Mouse (Mus musculus) midbrain, embryonic 15.5 days (tissue): ENCODE measurements at regions not wholly inside any gene's neighbourhood (a gene's known extent, or its start where the extent isn't known, plus 50 kb on each side); places are given as distances from the start of the nearest gene placed in this dataset.
"Not testable (repeated sequence)": the region's sequence is repeated elsewhere in the genome, so short reads cannot be mapped to it uniquely, and the experiment has no call there.

Experiments
- ATAC-seq: fragments of 200-750 bp; cut with Nextera tagmentation; replicated peaks from 2 replicates; pipeline ENCODE4 v1.8.0; 2017; ENCODE audit warnings: moderate TSS enrichment
- H3K27ac ChIP-seq: fragments of 300-500 bp; sonication (generic); 2 replicates; pipeline ENCODE4 v1.5.1; 2015; ENCODE audit warnings: mild to moderate bottlenecking, inconsistent platforms
- H3K27me3 ChIP-seq: fragments of 300-500 bp; sonication (generic); replicated peaks from 2 replicates; pipeline ENCODE4 v1.6.1; 2015; ENCODE audit warnings: inconsistent platforms
- H3K36me3 ChIP-seq: fragments of 300-500 bp; sonication (generic); replicated peaks from 2 replicates; pipeline ENCODE4 v1.6.1; 2015; ENCODE audit warnings: inconsistent platforms
- H3K4me1 ChIP-seq: fragments of 300-500 bp; sonication (generic); 2 replicates; pipeline ENCODE4 v1.6.1; 2015; ENCODE audit warnings: inconsistent platforms
- H3K4me2 ChIP-seq: fragments of 300-500 bp; sonication (generic); 2 replicates; pipeline ENCODE4 v1.6.1; 2015; ENCODE audit warnings: inconsistent platforms, mild to moderate bottlenecking, moderate library complexity
- H3K4me3 ChIP-seq: fragments of 300-500 bp; sonication (generic); 2 replicates; pipeline ENCODE4 v1.5.1; 2015; ENCODE audit warnings: mild to moderate bottlenecking, inconsistent platforms
- H3K9ac ChIP-seq: fragments of 300-500 bp; sonication (generic); 2 replicates; pipeline ENCODE4 v1.6.1; 2015; ENCODE audit warnings: mild to moderate bottlenecking, inconsistent platforms
- H3K9me3 ChIP-seq: fragments of 300-500 bp; sonication (generic); 2 replicates; pipeline ENCODE4 v1.6.1; 2016; ENCODE audit warnings: inconsistent platforms
- WGBS: fragments of 180-500 bp; shearing (Covaris S2); methylation state at CpG from one replicate; pipeline ENCODE4 v1.1.7; 2015; ENCODE audit warnings: mixed read lengths; 5-methylcytosine and 5-hydroxymethylcytosine counted together

DNA sequence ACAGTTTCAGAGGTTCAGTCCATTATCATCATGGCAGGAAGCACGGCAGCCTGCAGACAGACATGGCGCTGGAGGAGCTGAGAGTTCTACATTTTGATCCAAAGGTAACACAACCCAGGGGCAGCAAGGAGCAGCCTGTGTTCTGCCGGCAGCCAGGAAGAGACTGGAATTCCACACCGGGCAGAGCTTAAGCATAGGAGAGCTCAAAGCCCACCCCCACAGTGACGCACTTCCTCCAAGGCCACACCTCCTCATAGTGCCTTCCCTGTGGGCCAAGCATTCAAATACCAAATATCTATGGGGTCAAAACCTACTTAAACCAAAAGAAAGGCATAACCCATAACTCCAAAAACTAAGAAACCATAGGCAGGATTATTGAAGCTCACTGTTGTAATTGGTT lies 149.4 kb upstream of the Ajap1 start:
- H3K4me3 ChIP-seq: no peak overlapping the region
- H3K9ac ChIP-seq: no peak overlapping the region
- 96% methylated on average over 5 of the region's 5 CpGs for WGBS
- H3K9me3 ChIP-seq: no peaks in the 10 kb centered on the region
- H3K27me3 ChIP-seq: no peaks in the 10 kb centered on the region; the same call in 1 of the 2 replicates
- ATAC-seq: no peak
- H3K36me3 ChIP-seq: no peaks in the 10 kb centered on the region
- no peak overlapping the region for H3K4me2 ChIP-seq
- H3K4me1 ChIP-seq: peaks cover 25% of the 10 kb centered on the region
- no peak overlapping the region for H3K27ac ChIP-seq

DNA sequence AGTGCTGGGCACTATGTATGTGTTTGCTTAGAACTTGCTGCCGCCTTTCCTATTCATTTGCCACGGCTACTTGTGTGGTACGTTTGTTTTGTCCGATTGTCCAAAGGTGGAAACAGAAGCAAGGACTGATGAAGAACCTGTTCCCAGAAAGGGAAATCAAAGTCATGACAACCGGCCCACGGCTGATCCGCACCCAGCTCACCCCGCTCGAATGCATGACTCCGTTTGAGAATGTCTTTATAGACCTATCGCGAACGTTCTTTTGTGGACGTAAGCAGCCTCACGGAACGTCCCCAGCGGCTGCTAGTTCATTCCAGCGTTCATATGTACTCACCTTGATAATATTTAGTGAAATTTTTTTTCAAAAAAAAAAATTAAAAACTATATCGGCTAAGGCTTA lies 149.9 kb upstream of the Ajap1 start:
- no peak overlapping the region for H3K4me3 ChIP-seq
- H3K4me2 ChIP-seq: peak overlapping the region; percentile 6; the same call in 1 of the 2 replicates
- 70% methylated on average over 19 of the region's 19 CpGs for WGBS

GRCm38 (mm10) chr4:153633260-153633659 lies 150.6 kb upstream of the Ajap1 start:
- Histone ChIP-seq H3K4me3 (no peak overlapping the region), H3K4me1 (peaks cover 30% of the 10 kb centered on the region), H3K27ac (peak overlapping the region; percentile 54), H3K27me3 (no peaks in the 10 kb centered on the region; the same call in 1 of the 2 replicates), H3K36me3 (no peaks in the 10 kb centered on the region), H3K9ac (no peak overlapping the region), H3K9me3 (no peaks in the 10 kb centered on the region), H3K4me2 (peak overlapping the region; percentile 6; the same call in 1 of the 2 replicates)
- ATAC-seq: no peak
- WGBS: 10% methylated on average over 5 of the region's 5 CpGs

More for the DNA sequence above, 149.9 kb upstream of the Ajap1 start:
- ATAC-seq: no peak
- Histone ChIP-seq H3K27me3 (no peaks in the 10 kb centered on the region; the same call in 1 of the 2 replicates), H3K27ac (no peak overlapping the region), H3K9ac (no peak overlapping the region), H3K36me3 (no peaks in the 10 kb centered on the region), H3K9me3 (no peaks in the 10 kb centered on the region), H3K4me1 (peaks cover 25% of the 10 kb centered on the region)

GRCm38 (mm10) chr4:153634221-153634881 lies 151.7 kb upstream of the Ajap1 start:
- Histone ChIP-seq H3K9ac (no peak overlapping the region), H3K27ac (0 out of 2 replicates have a peak overlapping the region, but pooled peaks have one; percentile 54), H3K4me1 (peaks cover 35% of the 10 kb centered on the region), H3K27me3 (no peaks in the 10 kb centered on the region; the same call in 1 of the 2 replicates), H3K4me3 (no peak overlapping the region), H3K9me3 (no peaks in the 10 kb centered on the region), H3K4me2 (no peak overlapping the region), H3K36me3 (no peaks in the 10 kb centered on the region)
- 32% methylated on average over 15 of the region's 15 CpGs for WGBS
- no peak; the same call in 1 of the 2 replicates for ATAC-seq

DNA sequence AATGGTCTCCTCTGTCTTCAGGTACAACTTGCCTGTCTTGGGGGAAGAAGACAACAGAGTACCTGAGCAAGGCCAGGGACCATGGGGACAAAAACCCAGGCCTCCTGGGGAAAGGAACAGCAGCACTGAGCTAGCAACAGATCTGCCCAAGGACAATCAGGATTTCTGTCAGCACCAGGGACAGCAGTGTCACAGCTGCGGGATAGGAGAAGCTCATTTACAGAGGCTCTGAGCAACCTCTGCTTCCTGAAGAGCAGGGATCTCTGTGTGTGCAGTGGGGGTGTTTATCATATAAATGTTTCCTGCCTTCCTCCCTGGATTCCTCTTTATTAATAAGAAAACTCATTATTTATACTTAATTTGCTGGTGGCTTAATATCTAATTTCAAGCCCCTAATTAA lies 155.4 kb upstream of the Ajap1 start:
- Histone ChIP-seq H3K27ac (0 out of 2 replicates have a peak overlapping the region, but pooled peaks have one; percentile 35), H3K9ac (no peak overlapping the region), H3K4me1 (peaks cover 30% of the 10 kb centered on the region), H3K27me3 (no peaks in the 10 kb centered on the region; the same call in 1 of the 2 replicates), H3K36me3 (no peaks in the 10 kb centered on the region), H3K4me2 (no peak overlapping the region), H3K4me3 (no peak overlapping the region), H3K9me3 (no peaks in the 10 kb centered on the region)
- WGBS: 3% methylated on average over 1 of the region's 1 CpGs
- no peak for ATAC-seq

DNA sequence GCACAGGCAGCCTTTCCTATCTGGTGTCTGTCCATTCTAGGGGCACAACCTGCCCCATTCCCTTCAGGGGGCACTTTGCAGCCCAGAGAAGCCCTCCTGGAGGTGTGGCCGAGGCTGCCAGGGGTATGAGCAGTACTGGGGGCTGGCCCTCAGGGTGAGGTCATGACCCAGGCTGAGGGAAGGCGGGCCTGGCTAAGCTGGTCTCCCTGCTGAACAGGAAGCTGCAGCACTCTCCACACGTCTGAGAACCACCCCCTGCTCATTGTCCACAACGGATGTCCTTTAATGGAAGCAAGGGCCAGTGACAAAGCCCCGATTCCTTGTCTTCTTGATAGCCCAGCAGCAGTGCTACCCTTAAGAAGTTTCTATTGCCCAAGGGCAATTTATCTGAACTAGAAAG lies 169.2 kb upstream of the Ajap1 start:
- no peak for ATAC-seq
- Histone ChIP-seq H3K9ac (no peak overlapping the region), H3K27me3 (no peaks in the 10 kb centered on the region), H3K4me3 (no peak overlapping the region), H3K27ac (no peak overlapping the region), H3K4me2 (no peak overlapping the region), H3K36me3 (no peaks in the 10 kb centered on the region), H3K4me1 (0 out of 2 replicates have a peak, but pooled peaks cover 4% of the 10 kb centered on the region), H3K9me3 (no peaks in the 10 kb centered on the region)
- WGBS: 7% methylated on average over 5 of the region's 5 CpGs

DNA sequence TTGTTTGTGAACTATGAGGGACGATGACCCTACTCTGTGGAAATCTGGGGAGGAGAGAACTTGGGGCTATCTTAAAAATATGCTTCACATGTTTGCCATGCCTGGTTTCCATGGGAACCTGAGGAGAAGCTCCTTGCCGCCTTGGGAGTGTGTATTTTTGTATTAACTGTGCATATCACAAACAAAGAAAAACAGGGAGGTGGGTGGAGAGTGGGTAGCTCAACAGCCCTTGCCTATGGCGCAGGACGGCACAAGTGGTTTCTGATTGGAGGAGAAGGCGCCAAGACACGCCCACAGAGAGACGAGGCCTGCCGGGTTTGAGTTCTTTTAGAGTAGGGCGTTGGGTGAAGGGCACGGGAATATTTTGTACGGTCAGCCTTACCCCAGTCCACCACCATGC lies 170.2 kb upstream of the Ajap1 start:
- H3K27me3 ChIP-seq: no peaks in the 10 kb centered on the region
- H3K4me3 ChIP-seq: no peak overlapping the region
- H3K4me2 ChIP-seq: no peak overlapping the region
- H3K4me1 ChIP-seq: 0 out of 2 replicates have a peak, but pooled peaks cover 4% of the 10 kb centered on the region
- no peak overlapping the region for H3K9ac ChIP-seq
- H3K27ac ChIP-seq: no peak overlapping the region
- WGBS: 79% methylated on average over 11 of the region's 11 CpGs
- H3K36me3 ChIP-seq: no peaks in the 10 kb centered on the region
- ATAC-seq: no peak
- no peaks in the 10 kb centered on the region for H3K9me3 ChIP-seq

- no peak for ATAC-seq
- no peak overlapping the region for H3K9ac ChIP-seq
- no peak overlapping the region for H3K27ac ChIP-seq
- H3K4me3 ChIP-seq: no peak overlapping the region
- H3K4me1 ChIP-seq: no peaks in the 10 kb centered on the region
- H3K9me3 ChIP-seq: no peaks in the 10 kb centered on the region
- WGBS: 85% methylated on average over 7 of the region's 7 CpGs
- no peaks in the 10 kb centered on the region for H3K36me3 ChIP-seq
- no peaks in the 10 kb centered on the region for H3K27me3 ChIP-seq
- no peak overlapping the region for H3K4me2 ChIP-seq
These were observed 180.1 kb upstream of the Ajap1 start for GRCm38 (mm10) chr4:153662731-153663130.

GRCm38 (mm10) chr4:153666626-153667236 lies 184.1 kb upstream of the Ajap1 start:
- not testable (repeated sequence) for ATAC-seq

GRCm38 (mm10) chr4:153669070-153669469 lies 186.5 kb upstream of the Ajap1 start:
- Histone ChIP-seq H3K4me1 (no peaks in the 10 kb centered on the region), H3K27me3 (0 out of 2 replicates have a peak, but pooled peaks cover 2% of the 10 kb centered on the region), H3K4me2 (no peak overlapping the region), H3K27ac (no peak overlapping the region), H3K9me3 (no peaks in the 10 kb centered on the region), H3K4me3 (no peak overlapping the region), H3K9ac (no peak overlapping the region), H3K36me3 (no peaks in the 10 kb centered on the region)
- no peak for ATAC-seq
- WGBS: 83% methylated on average over 4 of the region's 4 CpGs

More at GRCm38 (mm10) chr4:153666626-153667236, 184.1 kb upstream of the Ajap1 start:
- H3K27ac ChIP-seq, H3K36me3 ChIP-seq, H3K4me3 ChIP-seq, H3K4me2 ChIP-seq, H3K4me1 ChIP-seq, H3K9ac ChIP-seq, H3K9me3 ChIP-seq, H3K27me3 ChIP-seq: not testable (repeated sequence)
- WGBS: 87% methylated on average over 6 of the region's 6 CpGs

DNA sequence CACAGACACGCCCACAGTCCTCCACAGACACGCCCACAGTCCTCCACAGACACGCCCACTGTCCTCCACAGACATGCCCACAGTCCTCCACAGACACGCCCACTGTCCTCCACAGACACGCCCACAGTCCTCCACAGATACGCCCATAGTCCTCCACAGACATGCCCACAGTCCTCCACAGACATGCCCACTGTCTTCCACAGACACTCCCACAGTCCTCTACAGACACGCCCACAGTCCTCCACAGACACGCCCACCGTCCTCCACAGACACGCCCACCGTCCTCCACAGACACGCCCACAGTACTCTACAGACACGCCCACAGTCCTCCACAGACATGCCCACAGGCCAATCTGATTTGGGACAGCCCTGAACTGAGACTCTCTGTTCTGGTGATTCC lies 187.6 kb upstream of the Ajap1 start:
- Histone ChIP-seq H3K36me3 (no peaks in the 10 kb centered on the region), H3K9me3 (no peaks in the 10 kb centered on the region), H3K27ac (no peak overlapping the region), H3K27me3 (0 out of 2 replicates have a peak, but pooled peaks cover 2% of the 10 kb centered on the region), H3K4me3 (no peak overlapping the region), H3K9ac (no peak overlapping the region), H3K4me2 (no peak overlapping the region), H3K4me1 (no peaks in the 10 kb centered on the region)
- no peak for ATAC-seq
- WGBS: 93% methylated on average over 13 of the region's 13 CpGs

- H3K9ac ChIP-seq: no peak overlapping the region
- 88% methylated on average over 2 of the region's 2 CpGs for WGBS
- no peaks in the 10 kb centered on the region for H3K4me1 ChIP-seq
- no peak overlapping the region for H3K4me2 ChIP-seq
- H3K4me3 ChIP-seq: no peak overlapping the region
- H3K36me3 ChIP-seq: no peaks in the 10 kb centered on the region
- no peak for ATAC-seq
- H3K9me3 ChIP-seq: no peaks in the 10 kb centered on the region
- 0 out of 2 replicates have a peak, but pooled peaks cover 2% of the 10 kb centered on the region for H3K27me3 ChIP-seq
- H3K27ac ChIP-seq: no peak overlapping the region
These were observed 192.8 kb upstream of the Ajap1 start for GRCm38 (mm10) chr4:153675431-153675830.
